Mouse (Mus musculus): ENCODE measurements around the gene Fbxl21. TPM values are rescaled to one million over a fixed set of nuclear protein-coding genes. Genes with fewer than 3 reads are reported as not detected.

Fbxl21 gene
- polyA plus RNA-seq, 1 experiment = 0.09 TPM

- H3ac ChIP-seq (ENCODE audit: control insufficient read depth, insufficient read length, low read depth) = no peak overlapping the region
- TF ChIP-seq CTCF (IDR thresholded peaks at IDR 0.05; ENCODE audit: control insufficient read depth, insufficient read depth, insufficient read length) (peak; percentile 16), CEBPB (IDR thresholded peaks at IDR 0.05; ENCODE audit: low read depth) (no peak), FOSL1 (IDR thresholded peaks at IDR 0.05; ENCODE audit: insufficient read depth, low read length, poor library complexity, severe bottlenecking) (no peak)
- H3K36me3 ChIP-seq (ENCODE audit: control insufficient read depth, insufficient read depth) = no peaks in the 10 kb centered on the region
- no peaks in the 10 kb centered on the region for H3K79me2 ChIP-seq (ENCODE audit: control insufficient read depth, insufficient read depth)
- no peaks in the 10 kb centered on the region for H3K27me3 ChIP-seq (ENCODE audit: control insufficient read depth, insufficient read depth, insufficient read length)
- no peak overlapping the region for H3K4me3 ChIP-seq (ENCODE audit: insufficient read depth, poor library complexity, severe bottlenecking)
- no peaks in the 10 kb centered on the region for H3K79me3 ChIP-seq (ENCODE audit: low read depth)
These were observed 32.1 kb downstream of the Fbxl21 start for GRCm38 (mm10) chr13:56554409-56554808.

DNA sequence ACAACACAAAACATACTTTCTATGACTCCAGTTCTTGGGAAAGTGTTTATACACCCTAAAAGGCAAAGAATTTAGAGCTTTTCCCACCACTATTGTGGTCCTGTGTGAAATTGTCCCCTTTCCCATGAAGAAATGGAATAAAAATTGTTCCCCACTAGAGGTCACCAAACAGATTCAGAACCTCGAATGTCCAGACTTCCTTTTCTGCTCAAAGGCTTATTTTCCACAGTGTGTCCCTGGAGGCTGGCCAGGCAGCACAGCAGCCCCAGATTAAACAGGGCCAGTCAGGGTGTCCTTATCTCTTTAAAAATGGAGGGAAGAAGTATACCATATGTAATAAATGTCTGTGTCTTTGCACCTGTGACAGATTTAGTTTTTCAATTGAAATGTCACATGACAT is 33.7 kb downstream of the Fbxl21 start:
- Histone ChIP-seq H3K4me3 (ENCODE audit: insufficient read depth, poor library complexity, severe bottlenecking) (no peak overlapping the region), H3K27me3 (ENCODE audit: control insufficient read depth, insufficient read depth, insufficient read length) (no peaks in the 10 kb centered on the region), H3ac (ENCODE audit: control insufficient read depth, insufficient read length, low read depth) (no peak overlapping the region), H3K79me3 (ENCODE audit: low read depth) (no peaks in the 10 kb centered on the region), H3K79me2 (ENCODE audit: control insufficient read depth, insufficient read depth) (no peaks in the 10 kb centered on the region), H3K36me3 (ENCODE audit: control insufficient read depth, insufficient read depth) (no peaks in the 10 kb centered on the region)
- TF ChIP-seq CEBPB (IDR thresholded peaks at IDR 0.05; ENCODE audit: low read depth) (no peak), MYOD1 (IDR thresholded peaks at IDR 0.05; ENCODE audit: control insufficient read depth, insufficient read length, low read depth) (no peak), MAX (IDR thresholded peaks at IDR 0.05) (no peak), USF1 (IDR thresholded peaks at IDR 0.05; ENCODE audit: low read depth) (no peak), CTCF (IDR thresholded peaks at IDR 0.05; ENCODE audit: control insufficient read depth, insufficient read depth, insufficient read length) (no peak), FOSL1 (IDR thresholded peaks at IDR 0.05; ENCODE audit: insufficient read depth, low read length, poor library complexity, severe bottlenecking) (no peak), MYOG (IDR thresholded peaks at IDR 0.05; ENCODE audit: control insufficient read depth, extremely low read depth, insufficient read length) (no peak)

DNA sequence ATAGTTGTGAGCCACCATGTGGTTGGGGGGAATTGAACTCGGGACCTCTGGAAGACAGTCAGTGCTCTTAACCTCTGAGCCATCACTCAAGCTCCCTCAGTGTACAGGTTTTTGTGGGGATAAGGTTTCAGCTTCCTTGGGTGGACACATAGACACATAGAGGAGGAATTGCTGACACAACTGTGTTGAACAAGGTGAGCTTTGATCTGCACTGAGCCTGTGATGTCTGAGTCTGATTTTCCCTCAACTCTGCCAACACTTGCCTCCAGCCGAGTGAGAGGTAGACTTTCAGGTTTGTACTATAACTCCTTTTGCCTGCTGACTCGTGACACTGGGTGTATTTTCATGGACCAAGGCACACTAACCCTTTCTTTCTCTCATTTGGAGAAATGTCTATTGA is 34.4 kb downstream of the Fbxl21 start:
- Histone ChIP-seq H3K36me3 (ENCODE audit: control insufficient read depth, insufficient read depth) (no peaks in the 10 kb centered on the region), H3K79me2 (ENCODE audit: control insufficient read depth, insufficient read depth) (no peaks in the 10 kb centered on the region), H3K79me3 (ENCODE audit: low read depth) (no peaks in the 10 kb centered on the region), H3K27me3 (ENCODE audit: control insufficient read depth, insufficient read depth, insufficient read length) (no peaks in the 10 kb centered on the region), H3ac (ENCODE audit: control insufficient read depth, insufficient read length, low read depth) (no peak overlapping the region), H3K4me3 (ENCODE audit: insufficient read depth, poor library complexity, severe bottlenecking) (no peak overlapping the region)
- TF ChIP-seq FOSL1 (IDR thresholded peaks at IDR 0.05; ENCODE audit: insufficient read depth, low read length, poor library complexity, severe bottlenecking) (no peak), MYOG (IDR thresholded peaks at IDR 0.05; ENCODE audit: control insufficient read depth, extremely low read depth, insufficient read length) (no peak), CTCF (IDR thresholded peaks at IDR 0.05; ENCODE audit: control insufficient read depth, insufficient read depth, insufficient read length) (no peak), MAX (IDR thresholded peaks at IDR 0.05) (no peak), MYOD1 (IDR thresholded peaks at IDR 0.05; ENCODE audit: control insufficient read depth, insufficient read length, low read depth) (no peak), USF1 (IDR thresholded peaks at IDR 0.05; ENCODE audit: low read depth) (no peak), CEBPB (IDR thresholded peaks at IDR 0.05; ENCODE audit: low read depth) (no peak)

GRCm38 (mm10) chr13:56558811-56559210 is 36.5 kb downstream of the Fbxl21 start:
- Histone ChIP-seq H3K36me3 (ENCODE audit: control insufficient read depth, insufficient read depth) (no peaks in the 10 kb centered on the region), H3K79me3 (ENCODE audit: low read depth) (no peaks in the 10 kb centered on the region), H3K27me3 (ENCODE audit: control insufficient read depth, insufficient read depth, insufficient read length) (no peaks in the 10 kb centered on the region), H3K4me3 (ENCODE audit: insufficient read depth, poor library complexity, severe bottlenecking) (no peak overlapping the region), H3K79me2 (ENCODE audit: control insufficient read depth, insufficient read depth) (no peaks in the 10 kb centered on the region), H3ac (ENCODE audit: control insufficient read depth, insufficient read length, low read depth) (no peak overlapping the region)
- TF ChIP-seq MYOG (IDR thresholded peaks at IDR 0.05; ENCODE audit: control insufficient read depth, extremely low read depth, insufficient read length) (no peak), CTCF (IDR thresholded peaks at IDR 0.05; ENCODE audit: control insufficient read depth, insufficient read depth, insufficient read length) (no peak), USF1 (IDR thresholded peaks at IDR 0.05; ENCODE audit: low read depth) (no peak), MYOD1 (IDR thresholded peaks at IDR 0.05; ENCODE audit: control insufficient read depth, insufficient read length, low read depth) (no peak), CEBPB (IDR thresholded peaks at IDR 0.05; ENCODE audit: low read depth) (no peak), FOSL1 (IDR thresholded peaks at IDR 0.05; ENCODE audit: insufficient read depth, low read length, poor library complexity, severe bottlenecking) (no peak), MAX (IDR thresholded peaks at IDR 0.05) (no peak)

- TF ChIP-seq MYOD1 (IDR thresholded peaks at IDR 0.05; ENCODE audit: control insufficient read depth, insufficient read length, low read depth) (no peak), USF1 (IDR thresholded peaks at IDR 0.05; ENCODE audit: low read depth) (no peak), MYOG (IDR thresholded peaks at IDR 0.05; ENCODE audit: control insufficient read depth, extremely low read depth, insufficient read length) (no peak), CTCF (IDR thresholded peaks at IDR 0.05; ENCODE audit: control insufficient read depth, insufficient read depth, insufficient read length) (no peak), CEBPB (IDR thresholded peaks at IDR 0.05; ENCODE audit: low read depth) (no peak), FOSL1 (IDR thresholded peaks at IDR 0.05; ENCODE audit: insufficient read depth, low read length, poor library complexity, severe bottlenecking) (no peak)
- no peaks in the 10 kb centered on the region for H3K79me2 ChIP-seq (ENCODE audit: control insufficient read depth, insufficient read depth)
- H3K4me3 ChIP-seq (ENCODE audit: insufficient read depth, poor library complexity, severe bottlenecking) = no peak overlapping the region
- no peaks in the 10 kb centered on the region for H3K79me3 ChIP-seq (ENCODE audit: low read depth)
- no peaks in the 10 kb centered on the region for H3K36me3 ChIP-seq (ENCODE audit: control insufficient read depth, insufficient read depth)
- no peaks in the 10 kb centered on the region for H3K27me3 ChIP-seq (ENCODE audit: control insufficient read depth, insufficient read depth, insufficient read length)
- H3ac ChIP-seq (ENCODE audit: control insufficient read depth, insufficient read length, low read depth) = no peak overlapping the region
These were observed 37.6 kb downstream of the Fbxl21 start for GRCm38 (mm10) chr13:56559841-56560370.

GRCm38 (mm10) chr13:56561129-56561528 is 38.9 kb downstream of the Fbxl21 start:
- Histone ChIP-seq H3K79me2 (ENCODE audit: control insufficient read depth, insufficient read depth) (no peaks in the 10 kb centered on the region), H3K4me3 (ENCODE audit: insufficient read depth, poor library complexity, severe bottlenecking) (no peak overlapping the region), H3K79me3 (ENCODE audit: low read depth) (no peaks in the 10 kb centered on the region), H3K27me3 (ENCODE audit: control insufficient read depth, insufficient read depth, insufficient read length) (no peaks in the 10 kb centered on the region), H3ac (ENCODE audit: control insufficient read depth, insufficient read length, low read depth) (no peak overlapping the region), H3K36me3 (ENCODE audit: control insufficient read depth, insufficient read depth) (no peaks in the 10 kb centered on the region)
- TF ChIP-seq MAX (IDR thresholded peaks at IDR 0.05) (no peak), CEBPB (IDR thresholded peaks at IDR 0.05; ENCODE audit: low read depth) (no peak), CTCF (IDR thresholded peaks at IDR 0.05; ENCODE audit: control insufficient read depth, insufficient read depth, insufficient read length) (no peak)

All from C2C12 (cell line).